Mouse (Mus musculus) bone marrow macrophage, adult 2 months (primary cell): ENCODE measurements around the gene Gm15737. TPM values are rescaled to one million over a fixed set of nuclear protein-coding genes. Genes with fewer than 3 reads are reported as not detected.

ENCODE experiments used
- H3K27ac ChIP-seq: 2 replicates; pipeline ENCODE4 v1.5.1; 2012; ENCODE audit warnings: low read depth, low read length; ENCODE audit not compliant: insufficient read depth
- H3K4me1 ChIP-seq: 2 replicates; pipeline ENCODE4 v1.6.1; 2012; ENCODE audit warnings: low read length; ENCODE audit not compliant: control insufficient read depth, insufficient read depth
- H3K4me3 ChIP-seq: 2 replicates; pipeline ENCODE4 v1.5.1; 2012; ENCODE audit warnings: mild to moderate bottlenecking, low read length, moderate library complexity; ENCODE audit not compliant: insufficient read depth
- CTCF ChIP-seq: IDR thresholded peaks from 2 replicates; pipeline ENCODE4 v1.5.1; 2012; ENCODE audit warnings: low read depth, mild to moderate bottlenecking, low read length, moderate library complexity
- POLR2A ChIP-seq: IDR thresholded peaks from 2 replicates; pipeline ENCODE4 v1.6.1; 2012; ENCODE audit warnings: mild to moderate bottlenecking, low read depth, low read length, borderline replicate concordance
- polyA plus RNA-seq: library from polyadenylated mRNA; stranded (reverse); fragments of >200 nt; gene quantifications from 2 replicates; pipeline ENCODE4 v1.2.4, GENCODE M21; 2012; ENCODE audit not compliant: missing spikeins, insufficient read depth, insufficient read length

Gene Gm15737
- polyA plus RNA-seq, 1 experiment, result not detected

DNA sequence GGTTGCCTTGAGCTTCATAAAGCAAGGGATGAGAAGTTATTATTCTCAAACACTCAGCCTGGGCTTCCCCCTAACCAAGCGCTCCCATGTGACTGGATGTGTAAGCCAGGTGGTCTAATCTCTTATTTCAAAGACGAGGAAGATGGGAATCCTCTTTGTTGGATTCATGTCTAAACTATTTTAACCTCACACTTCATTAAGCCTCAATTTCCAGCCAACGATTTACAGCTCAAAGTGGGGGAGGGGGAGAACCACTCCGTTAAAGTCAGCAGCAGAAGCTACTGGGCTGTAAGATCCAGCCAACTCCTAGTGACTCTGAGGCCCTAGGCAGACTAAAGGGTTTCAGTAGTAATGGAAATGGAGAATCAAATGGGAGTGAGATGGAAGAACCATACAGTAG, 2.7 kb downstream of the Gm15737 start:
- no peak overlapping the region for H3K4me3 ChIP-seq
- no peak overlapping the region for H3K27ac ChIP-seq
- no peak for TF ChIP-seq CTCF
- no peak for TF ChIP-seq POLR2A
- H3K4me1 ChIP-seq, result no peaks in the 10 kb centered on the region

DNA sequence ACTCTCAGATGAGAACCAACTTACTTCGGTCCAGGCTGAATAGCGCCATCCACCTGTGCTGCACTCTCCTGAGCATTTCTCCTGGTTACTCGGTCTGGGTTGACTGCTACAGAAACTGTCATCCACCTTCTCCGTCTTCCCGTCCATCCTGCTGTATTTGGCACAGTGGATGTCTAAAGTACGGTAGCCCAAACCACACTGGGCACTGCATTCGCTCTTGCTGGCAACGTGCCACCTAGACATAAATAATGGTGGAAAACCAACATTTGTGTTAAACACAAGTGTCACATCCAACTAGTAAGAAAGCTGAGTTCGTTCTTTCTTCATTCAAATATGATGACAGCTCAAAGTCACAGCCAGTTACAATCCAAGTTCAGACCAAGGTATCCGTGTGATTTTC, 3.6 kb downstream of the Gm15737 start:
- Histone ChIP-seq H3K4me3 (no peak overlapping the region), H3K27ac (no peak overlapping the region), H3K4me1 (no peaks in the 10 kb centered on the region)
- no peak for TF ChIP-seq CTCF
- TF ChIP-seq POLR2A, result no peak

DNA sequence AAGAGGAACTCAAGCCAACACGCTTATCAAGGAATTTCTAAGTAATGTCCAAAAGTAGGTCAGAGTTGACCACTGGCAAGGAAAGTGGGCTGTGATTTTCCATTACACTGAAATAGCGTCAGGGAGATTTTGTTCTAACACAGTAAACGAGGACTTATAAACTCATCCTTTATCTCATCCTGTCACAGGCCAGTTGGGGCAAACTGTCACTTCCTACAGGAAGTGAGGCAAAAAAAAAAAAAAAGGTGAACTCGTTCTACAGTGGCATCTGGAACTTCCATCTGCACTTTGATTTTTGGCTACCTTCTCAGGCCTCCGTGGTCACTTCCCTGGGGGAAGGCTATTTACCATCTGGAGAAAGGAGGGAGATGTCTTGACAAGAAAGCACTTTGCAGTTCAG, 5.7 kb downstream of the Gm15737 start:
- Histone ChIP-seq H3K27ac (no peak overlapping the region), H3K4me1 (no peaks in the 10 kb centered on the region), H3K4me3 (no peak overlapping the region)
- TF ChIP-seq POLR2A, result no peak
- no peak for TF ChIP-seq CTCF

DNA sequence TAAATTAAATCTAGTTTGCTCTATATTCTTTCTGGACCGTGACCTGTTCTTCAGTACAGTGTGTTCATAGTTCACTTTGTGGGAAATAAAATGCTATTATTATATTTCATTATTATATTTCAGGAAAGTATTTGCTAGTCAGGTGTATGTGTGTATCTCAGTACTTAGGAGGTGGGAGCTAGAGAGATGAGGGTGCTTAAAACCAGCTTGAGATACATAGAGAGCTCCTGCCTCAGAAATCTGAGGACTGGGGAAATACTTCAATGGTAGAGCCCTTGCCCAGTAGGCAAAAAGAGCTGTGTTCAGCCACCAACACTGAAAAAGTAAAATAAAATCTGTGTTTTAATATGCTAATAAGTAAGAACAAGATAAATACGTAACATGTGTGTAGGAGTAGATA, 6.2 kb downstream of the Gm15737 start:
- TF ChIP-seq POLR2A (no peak), CTCF (no peak)
- no peak overlapping the region for H3K4me3 ChIP-seq

DNA sequence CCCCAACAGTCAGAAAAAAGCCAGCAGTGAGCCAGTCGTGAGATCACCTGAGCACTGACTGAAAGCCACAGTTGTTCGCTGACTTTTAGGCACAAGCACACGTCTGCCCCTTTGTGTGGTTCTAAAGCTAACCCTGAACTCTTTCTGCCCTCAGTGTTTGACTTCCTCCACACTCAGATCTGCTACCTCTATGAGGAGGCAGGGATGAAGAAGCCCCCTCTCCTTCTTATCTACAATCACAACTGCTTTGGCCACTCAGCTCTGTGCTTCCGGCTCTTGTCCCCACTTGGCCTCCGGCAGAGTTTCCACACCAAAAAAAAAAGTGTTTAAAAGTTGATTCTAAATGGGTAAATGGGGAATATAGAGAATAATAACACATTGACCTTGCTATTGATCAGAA, 7.0 kb downstream of the Gm15737 start:
- H3K4me3 ChIP-seq, result no peak overlapping the region
- TF ChIP-seq CTCF (no peak), POLR2A (no peak)
- no peaks in the 10 kb centered on the region for H3K4me1 ChIP-seq
- H3K27ac ChIP-seq, result no peak overlapping the region

More for the DNA sequence above, 6.2 kb downstream of the Gm15737 start:
- no peak overlapping the region for H3K27ac ChIP-seq
- H3K4me1 ChIP-seq, result no peaks in the 10 kb centered on the region

DNA sequence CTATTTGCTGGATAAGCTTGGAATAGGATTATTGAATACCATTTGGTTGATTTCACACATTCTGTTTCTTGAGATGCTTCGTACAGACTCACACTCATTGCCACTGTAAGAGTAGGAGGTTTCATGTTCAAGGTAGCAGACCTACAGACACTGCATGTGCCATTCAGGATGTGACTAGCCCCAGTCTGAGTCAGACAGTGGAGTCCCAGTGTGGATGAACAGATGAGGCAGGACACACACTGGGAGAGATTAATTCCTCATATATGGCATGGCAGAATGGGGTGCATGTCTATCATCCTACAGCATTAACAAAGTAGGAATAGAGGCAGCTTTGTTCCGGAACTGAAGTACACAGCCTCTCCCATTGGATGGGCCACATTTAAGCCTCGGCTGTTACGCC, 8.1 kb downstream of the Gm15737 start:
- Histone ChIP-seq H3K27ac (no peak overlapping the region), H3K4me3 (no peak overlapping the region), H3K4me1 (no peaks in the 10 kb centered on the region)
- TF ChIP-seq CTCF (no peak), POLR2A (no peak)

DNA sequence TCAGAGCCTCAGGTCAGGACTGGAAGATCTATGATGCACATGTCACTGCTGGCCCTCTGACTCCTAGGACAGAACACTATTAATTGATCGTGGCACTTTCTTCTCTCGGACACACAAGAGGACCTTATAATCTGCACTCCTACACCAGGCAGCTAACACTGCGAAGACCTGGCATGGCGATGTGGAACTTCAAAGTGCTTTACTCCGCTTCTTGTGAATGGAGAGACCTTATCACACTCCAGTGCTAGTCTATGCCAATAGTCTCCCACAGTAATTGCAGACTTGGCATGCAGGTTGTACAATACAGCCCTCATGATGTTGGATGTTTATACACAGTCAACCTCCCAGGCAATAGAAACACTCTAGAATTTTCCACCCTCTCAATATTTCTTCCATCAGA, 9.6 kb downstream of the Gm15737 start:
- H3K4me3 ChIP-seq, result no peak overlapping the region
- no peaks in the 10 kb centered on the region for H3K4me1 ChIP-seq
- no peak for TF ChIP-seq CTCF
- TF ChIP-seq POLR2A, result no peak
- H3K27ac ChIP-seq, result no peak overlapping the region

DNA sequence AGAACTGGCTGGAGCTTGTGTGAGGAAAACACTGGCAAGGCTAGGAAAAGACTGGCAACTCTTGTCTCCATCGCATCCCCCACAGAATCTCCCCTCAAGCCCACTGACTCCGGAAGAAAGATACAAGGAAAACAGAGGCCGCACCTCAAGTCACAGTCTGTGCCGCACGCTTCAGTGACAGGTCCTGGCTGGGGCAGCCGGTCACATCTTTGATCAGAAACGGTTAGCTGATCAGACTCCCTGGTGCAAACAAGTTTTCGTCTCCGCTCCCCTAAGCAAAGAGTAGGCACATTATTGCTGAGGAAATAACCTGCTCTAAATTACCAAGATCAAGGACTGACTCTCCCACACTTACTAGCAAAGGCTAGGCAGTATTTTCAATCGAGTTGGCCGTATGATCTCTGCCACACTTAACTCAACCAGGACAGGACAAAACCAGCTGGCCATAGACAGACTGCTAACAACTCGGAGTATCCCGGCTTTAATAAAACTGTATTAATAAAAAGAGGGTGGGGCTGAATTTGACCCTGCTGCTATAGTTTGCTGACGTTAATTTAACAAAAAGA, 10.6 kb downstream of the Gm15737 start:
- no peaks in the 10 kb centered on the region for H3K4me1 ChIP-seq
- TF ChIP-seq POLR2A (no peak), CTCF (no peak)
- H3K27ac ChIP-seq, result no peak overlapping the region
- no peak overlapping the region for H3K4me3 ChIP-seq

DNA sequence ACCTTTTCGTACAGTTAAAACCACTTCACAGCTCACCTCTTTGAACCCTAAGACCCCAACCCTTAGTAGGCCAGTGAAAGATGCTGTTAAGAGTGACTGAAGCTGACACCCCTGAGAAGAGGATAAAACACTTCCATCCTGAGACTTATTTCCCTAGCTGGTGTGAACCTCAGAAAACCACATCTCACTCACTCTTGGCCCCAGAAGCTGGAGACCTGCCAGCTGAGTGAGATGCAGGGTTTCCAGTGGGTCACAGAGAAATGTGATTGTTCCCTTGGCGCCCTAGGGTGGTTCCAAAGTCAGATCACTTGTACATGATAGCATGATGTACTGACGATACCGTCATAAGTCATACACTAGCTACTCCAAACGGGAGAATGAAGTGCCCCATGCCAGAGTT, 13.3 kb downstream of the Gm15737 start:
- Histone ChIP-seq H3K4me3 (no peak overlapping the region), H3K27ac (no peak overlapping the region), H3K4me1 (no peaks in the 10 kb centered on the region)
- no peak for TF ChIP-seq POLR2A
- no peak for TF ChIP-seq CTCF

DNA sequence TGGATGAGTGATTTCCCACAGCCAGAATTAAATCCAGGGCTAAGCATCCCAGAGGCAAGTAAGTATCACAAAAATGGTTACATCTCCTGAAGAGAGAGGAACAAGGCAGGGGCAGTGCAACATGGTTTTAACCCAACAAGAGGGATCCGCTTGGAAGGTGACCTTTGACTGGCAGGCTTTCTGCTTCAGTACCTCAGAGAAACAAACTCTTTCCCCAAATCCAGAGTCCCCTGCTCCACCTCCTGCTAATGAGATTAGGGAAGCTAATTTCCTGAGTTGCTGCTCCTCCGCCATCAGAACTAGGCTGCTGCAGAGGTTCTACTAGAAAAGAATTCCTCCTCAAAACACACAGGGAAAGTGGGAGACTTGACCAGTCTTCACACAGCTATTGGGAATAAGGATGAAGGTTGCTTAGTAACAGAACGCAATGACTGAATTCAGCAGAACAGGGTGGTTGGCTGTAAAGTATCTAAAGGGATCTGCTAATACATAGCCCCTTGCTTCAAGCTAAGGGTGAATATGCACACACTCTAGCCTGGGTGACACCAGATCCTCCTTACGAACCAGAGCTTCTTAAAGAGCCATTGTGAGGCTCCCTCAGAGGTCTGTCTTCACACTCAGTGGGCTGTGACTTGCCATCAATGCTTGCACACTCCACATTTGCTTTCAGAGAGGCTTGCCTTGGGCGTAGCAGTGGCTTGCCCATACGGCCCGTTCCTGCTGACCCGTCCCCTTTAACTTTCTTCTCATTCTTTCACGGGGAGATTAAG, 14.2 kb downstream of the Gm15737 start:
- Histone ChIP-seq H3K4me1 (no peaks in the 10 kb centered on the region), H3K4me3 (no peak overlapping the region), H3K27ac (no peak overlapping the region)
- TF ChIP-seq CTCF (no peak), POLR2A (no peak)
